Mouse (Mus musculus) forebrain, embryonic 12.5 days (tissue): ENCODE results near the gene Mtx1. TPM values are rescaled to one million over a fixed set of nuclear protein-coding genes. Genes with fewer than 3 reads are reported as not detected.
"Not testable (repeated sequence)": the region's sequence is repeated elsewhere in the genome, so short reads cannot be mapped to it uniquely, and the experiment has no call there.

Experiments used
- ATAC-seq: fragments of 200-750 bp; cut with Nextera tagmentation; 2 replicates; pipeline ENCODE4 v1.8.0; 2017; ENCODE audit warnings: moderate TSS enrichment; ENCODE audit not compliant: low FRiP score
- H3K27ac ChIP-seq: fragments of 300-500 bp; sonication (generic); 2 replicates; pipeline ENCODE4 v1.5.1; 2016; ENCODE audit warnings: mild to moderate bottlenecking
- H3K27me3 ChIP-seq: fragments of 300-500 bp; sonication (generic); 2 replicates; pipeline ENCODE4 v1.6.1; 2016; ENCODE audit warnings: mild to moderate bottlenecking
- H3K36me3 ChIP-seq: fragments of 300-500 bp; sonication (generic); replicated peaks from 2 replicates; pipeline ENCODE4 v1.6.1; 2016; ENCODE audit warnings: mild to moderate bottlenecking
- H3K4me1 ChIP-seq: fragments of 300-500 bp; sonication (generic); 2 replicates; pipeline ENCODE4 v1.6.1; 2016
- H3K4me2 ChIP-seq: fragments of 300-500 bp; sonication (generic); 2 replicates; pipeline ENCODE4 v1.6.1; 2016; ENCODE audit warnings: mild to moderate bottlenecking, moderate library complexity
- H3K4me3 ChIP-seq: fragments of 300-500 bp; sonication (generic); replicated peaks from 2 replicates; pipeline ENCODE4 v1.5.1; 2016; ENCODE audit warnings: mild to moderate bottlenecking
- H3K9ac ChIP-seq: fragments of 300-500 bp; sonication (generic); 2 replicates; pipeline ENCODE4 v1.6.1; 2016; ENCODE audit warnings: mild to moderate bottlenecking
- H3K9me3 ChIP-seq: fragments of 300-500 bp; sonication (generic); 2 replicates; pipeline ENCODE4 v1.6.1; 2016
- WGBS: fragments of 180-500 bp; shearing (Covaris S2); methylation state at CpG from one replicate; pipeline ENCODE4 v1.1.7; 2016; 5-methylcytosine and 5-hydroxymethylcytosine counted together
- polyA plus RNA-seq: library from polyadenylated mRNA; unstranded; fragments of >200 nt; fragmentation: Nextera tagmentation; extraction: Ambion mirVana; gene quantifications from 2 replicates; pipeline ENCODE4 v1.2.1, GENCODE M21; 2016

Mtx1 gene
- polyA plus RNA-seq, 1 experiment from 2014 or later, result 194 TPM

GRCm38 (mm10) chr3:89174844-89175243, 52.0 kb downstream of the Mtx1 start:
- Histone ChIP-seq H3K27ac (no peak overlapping the region), H3K4me1 (peaks cover 18% of the 10 kb centered on the region), H3K27me3 (no peaks in the 10 kb centered on the region), H3K4me2 (no peak overlapping the region), H3K4me3 (no peak overlapping the region), H3K9me3 (no peaks in the 10 kb centered on the region), H3K9ac (no peak overlapping the region), H3K36me3 (peaks cover 77% of the 10 kb centered on the region)
- 93% methylated on average over 11 of the region's 11 CpGs for WGBS
- ATAC-seq, result no peak

GRCm38 (mm10) chr3:89166945-89167344, 59.9 kb downstream of the Mtx1 start:
- Histone ChIP-seq H3K36me3 (peaks cover 52% of the 10 kb centered on the region), H3K9ac (no peak overlapping the region), H3K4me3 (no peak overlapping the region), H3K27ac (no peak overlapping the region), H3K4me1 (peaks cover 28% of the 10 kb centered on the region), H3K9me3 (no peaks in the 10 kb centered on the region), H3K4me2 (no peak overlapping the region), H3K27me3 (no peaks in the 10 kb centered on the region)
- WGBS, result 94% methylated on average over 19 of the region's 19 CpGs
- ATAC-seq, result no peak

GRCm38 (mm10) chr3:89165268-89165870, 61.5 kb downstream of the Mtx1 start:
- peak overlapping the region; percentile 97 for H3K4me3 ChIP-seq
- peak overlapping the region; percentile 74 for H3K4me2 ChIP-seq
- peaks cover 29% of the 10 kb centered on the region for H3K4me1 ChIP-seq
- H3K27me3 ChIP-seq, result no peaks in the 10 kb centered on the region
- peak overlapping the region; percentile 96 for H3K27ac ChIP-seq
- H3K9ac ChIP-seq, result peak overlapping the region; percentile 97
- no peak for ATAC-seq
- H3K36me3 ChIP-seq, result peaks cover 38% of the 10 kb centered on the region
- 24% methylated on average over 12 of the region's 12 CpGs for WGBS
- H3K9me3 ChIP-seq, result no peaks in the 10 kb centered on the region

GRCm38 (mm10) chr3:89164506-89165267, 62.2 kb downstream of the Mtx1 start, which contains the start of gene Clk2:
TSS of gene Clk2 (plus strand) at chr3:89164795.
- WGBS, result under 1% methylated on average over 71 of the region's 79 CpGs
- Histone ChIP-seq H3K27ac (peak within 1 kb of the TSS; percentile 96), H3K4me2 (peak within 1 kb of the TSS; percentile 74), H3K9ac (peak within 1 kb of the TSS; percentile 97), H3K4me1 (peaks cover 33% of the 10 kb centered on the region), H3K36me3 (peaks cover 31% of the 10 kb centered on the region), H3K9me3 (no peaks in the 10 kb centered on the region), H3K27me3 (no peaks in the 10 kb centered on the region), H3K4me3 (peak within 1 kb of the TSS; percentile 97)
- ATAC-seq, result peak; percentile 96

GRCm38 (mm10) chr3:89163643-89164245, 63.1 kb downstream of the Mtx1 start:
- Histone ChIP-seq H3K4me1 (peaks cover 42% of the 10 kb centered on the region), H3K9me3 (no peaks in the 10 kb centered on the region), H3K4me2 (peak overlapping the region; percentile 74), H3K27ac (no peak overlapping the region), H3K9ac (peak overlapping the region; percentile 97; the same call in 1 of the 2 replicates), H3K36me3 (peaks cover 22% of the 10 kb centered on the region), H3K27me3 (peaks cover under 1% of the 10 kb centered on the region; the same call in 1 of the 2 replicates), H3K4me3 (peak overlapping the region; percentile 97; the same call in 1 of the 2 replicates)
- ATAC-seq, result no peak
- 80% methylated on average over 5 of the region's 5 CpGs for WGBS

- Histone ChIP-seq H3K4me2 (no peak overlapping the region), H3K36me3 (peaks cover 16% of the 10 kb centered on the region), H3K9me3 (no peaks in the 10 kb centered on the region), H3K4me3 (no peak overlapping the region), H3K27me3 (peaks cover 5% of the 10 kb centered on the region; the same call in 1 of the 2 replicates), H3K4me1 (peaks cover 48% of the 10 kb centered on the region), H3K27ac (no peak overlapping the region), H3K9ac (no peak overlapping the region)
- 83% methylated on average over 1 of the region's 1 CpGs for WGBS
- ATAC-seq, result no peak
These were observed 63.8 kb downstream of the Mtx1 start for GRCm38 (mm10) chr3:89163123-89163522.

GRCm38 (mm10) chr3:89161786-89162185, 65.1 kb downstream of the Mtx1 start:
- H3K27me3 ChIP-seq, result peaks cover 6% of the 10 kb centered on the region; the same call in 1 of the 2 replicates
- H3K4me3 ChIP-seq, result no peak overlapping the region
- WGBS, result 86% methylated on average over 4 of the region's 4 CpGs
- no peak overlapping the region for H3K9ac ChIP-seq
- H3K9me3 ChIP-seq, result no peaks in the 10 kb centered on the region
- H3K4me1 ChIP-seq, result peaks cover 47% of the 10 kb centered on the region
- no peak overlapping the region for H3K4me2 ChIP-seq
- ATAC-seq, result no peak
- H3K27ac ChIP-seq, result no peak overlapping the region
- peaks cover 4% of the 10 kb centered on the region for H3K36me3 ChIP-seq

- not testable (repeated sequence) for H3K27me3 ChIP-seq, H3K9ac ChIP-seq, ATAC-seq, H3K27ac ChIP-seq, H3K4me2 ChIP-seq, H3K36me3 ChIP-seq, H3K4me3 ChIP-seq, H3K9me3 ChIP-seq
- peaks cover 42% of the 10 kb centered on the region for H3K4me1 ChIP-seq
These were observed 65.7 kb downstream of the Mtx1 start for GRCm38 (mm10) chr3:89161207-89161606.

GRCm38 (mm10) chr3:89159616-89160344, 67.1 kb downstream of the Mtx1 start, which contains the start of gene Hcn3:
TSS of gene Hcn3 (minus strand) at chr3:89160196.
- Histone ChIP-seq H3K4me2 (peak within 1 kb of the TSS; percentile 90), H3K9ac (peak within 1 kb of the TSS; percentile 68), H3K4me1 (peaks cover 30% of the 10 kb centered on the region), H3K27me3 (peaks cover 6% of the 10 kb centered on the region; the same call in 1 of the 2 replicates), H3K4me3 (peak within 1 kb of the TSS; percentile 73), H3K36me3 (no peaks in the 10 kb centered on the region), H3K27ac (0 out of 2 replicates have a peak within 1 kb of the TSS, but pooled peaks have one; percentile 27), H3K9me3 (no peaks in the 10 kb centered on the region)
- WGBS, result under 1% methylated on average over 63 of the region's 66 CpGs
- ATAC-seq, result peak; percentile 78

GRCm38 (mm10) chr3:89159211-89159610, 67.7 kb downstream of the Mtx1 start:
- Histone ChIP-seq H3K4me3 (peak overlapping the region; percentile 73), H3K36me3 (no peaks in the 10 kb centered on the region), H3K27ac (no peak overlapping the region), H3K9ac (peak overlapping the region; percentile 68), H3K4me1 (peaks cover 29% of the 10 kb centered on the region), H3K4me2 (peak overlapping the region; percentile 90), H3K9me3 (no peaks in the 10 kb centered on the region), H3K27me3 (peaks cover 6% of the 10 kb centered on the region; the same call in 1 of the 2 replicates)
- 1% methylated on average over 13 of the region's 13 CpGs for WGBS
- ATAC-seq, result no peak
